Mouse (Mus musculus): ENCODE measurements around the gene Birc3.

- TF ChIP-seq CTCF (IDR thresholded peaks at IDR 0.05; ENCODE audit: borderline replicate concordance, control insufficient read depth, extremely low read depth, insufficient read depth, low read length, poor library complexity) (no peak), POLR2A (IDR thresholded peaks at IDR 0.05; ENCODE audit: control insufficient read depth, extremely low read depth, insufficient read depth, low read length, poor library complexity) (no peak)
Observed at GRCm38 (mm10) chr9:7829531-7830528, 43.2 kb downstream of the Birc3 start.

All from thymus, adult 2 months (tissue).